Mouse (Mus musculus) myocyte (in vitro differentiated cells): ENCODE measurements around the gene Slc2a1. TPM values are rescaled to one million over a fixed set of nuclear protein-coding genes. Genes with fewer than 3 reads are reported as not detected.

ENCODE experiments used
- H3K27me3 ChIP-seq: one replicate; pipeline ENCODE4 v1.6.1; 2011; ENCODE audit not compliant: control insufficient read depth, insufficient read depth, insufficient read length
- H3K36me3 ChIP-seq: one replicate; pipeline ENCODE4 v1.6.1; 2011; ENCODE audit not compliant: control insufficient read depth, insufficient read depth
- H3K4me2 ChIP-seq: one replicate; pipeline ENCODE4 v1.6.1; 2011; ENCODE audit warnings: low read depth, control low read depth
- H3K4me3 ChIP-seq: one replicate; pipeline ENCODE4 v1.5.1; 2011; ENCODE audit warnings: mild to moderate bottlenecking, control low read depth, moderate library complexity
- H3K79me2 ChIP-seq: one replicate; pipeline ENCODE4 v1.6.1; 2011; ENCODE audit not compliant: control insufficient read depth, insufficient read depth
- H3ac ChIP-seq: one replicate; pipeline ENCODE4 v1.6.1; 2011; ENCODE audit not compliant: control insufficient read depth, insufficient read length
- CEBPB ChIP-seq: IDR thresholded peaks from 2 replicates; pipeline ENCODE4 v1.6.1; 2011; ENCODE audit warnings: mild to moderate bottlenecking, moderate library complexity; ENCODE audit not compliant: poor library complexity, insufficient read depth, severe bottlenecking
- E2F4 ChIP-seq: IDR thresholded peaks from one replicate; pipeline ENCODE4 v1.6.1; 2011; ENCODE audit warnings: mild to moderate bottlenecking, control low read depth, moderate library complexity; ENCODE audit not compliant: insufficient read depth
- MAX ChIP-seq: IDR thresholded peaks from one replicate; pipeline ENCODE4 v1.6.1; 2011; ENCODE audit warnings: low read depth, mild to moderate bottlenecking, control low read depth
- MYOD1 ChIP-seq, 3 experiments: IDR thresholded peaks; one replicate each; pipeline ENCODE4 v1.6.1; 2011; ENCODE audit warnings: control low read depth in 2 of 3, low read depth in 2 of 3, mild to moderate bottlenecking in 2 of 3, moderate library complexity in 1 of 3; ENCODE audit not compliant: insufficient read length in 2 of 3, control insufficient read depth in 1 of 3
- MYOG ChIP-seq, 3 experiments: IDR thresholded peaks; one replicate each; pipeline ENCODE4 v1.6.1; 2011; ENCODE audit warnings: control low read depth in 2 of 3, low read depth in 2 of 3, mild to moderate bottlenecking in 2 of 3; ENCODE audit not compliant: insufficient read length in 2 of 3, control insufficient read depth in 1 of 3, insufficient read depth in 1 of 3
- POLR2A ChIP-seq: IDR thresholded peaks from one replicate; pipeline ENCODE4 v1.6.1; 2011; ENCODE audit warnings: low read depth, mild to moderate bottlenecking, control low read depth, moderate library complexity; ENCODE audit not compliant: insufficient read length
- POLR2AphosphoS2 ChIP-seq: IDR thresholded peaks from one replicate; pipeline ENCODE4 v1.6.1; 2011; ENCODE audit warnings: low read depth, control low read depth; ENCODE audit not compliant: insufficient read length
- REST ChIP-seq: IDR thresholded peaks from one replicate; pipeline ENCODE4 v1.6.1; 2011; ENCODE audit warnings: mild to moderate bottlenecking, control low read depth, moderate library complexity; ENCODE audit not compliant: insufficient read depth, insufficient read length
- SRF ChIP-seq: IDR thresholded peaks from one replicate; pipeline ENCODE4 v1.6.1; 2011; ENCODE audit warnings: low read depth; ENCODE audit not compliant: control insufficient read depth, insufficient read length
- TCF12 ChIP-seq: IDR thresholded peaks from one replicate; pipeline ENCODE4 v1.6.1; 2011; ENCODE audit warnings: mild to moderate bottlenecking, control low read depth; ENCODE audit not compliant: poor library complexity, insufficient read depth, severe bottlenecking
- TCF3 ChIP-seq: IDR thresholded peaks from one replicate; pipeline ENCODE4 v1.6.1; 2011; ENCODE audit warnings: low read depth, control low read depth; ENCODE audit not compliant: insufficient read length
- USF1 ChIP-seq: IDR thresholded peaks from one replicate; pipeline ENCODE4 v1.6.1; 2011; ENCODE audit warnings: low read depth, mild to moderate bottlenecking, control low read depth, moderate library complexity
- polyA plus RNA-seq: library from polyadenylated mRNA; unstranded; fragments of >200 nt; fragmentation: generic; extraction: Trizol; gene quantifications from one replicate; pipeline ENCODE4 v1.2.1, GENCODE M21; 2012; ENCODE audit warnings: missing spikeins

Slc2a1 gene
- polyA plus RNA-seq, 1 experiment = 55.8 TPM

DNA sequence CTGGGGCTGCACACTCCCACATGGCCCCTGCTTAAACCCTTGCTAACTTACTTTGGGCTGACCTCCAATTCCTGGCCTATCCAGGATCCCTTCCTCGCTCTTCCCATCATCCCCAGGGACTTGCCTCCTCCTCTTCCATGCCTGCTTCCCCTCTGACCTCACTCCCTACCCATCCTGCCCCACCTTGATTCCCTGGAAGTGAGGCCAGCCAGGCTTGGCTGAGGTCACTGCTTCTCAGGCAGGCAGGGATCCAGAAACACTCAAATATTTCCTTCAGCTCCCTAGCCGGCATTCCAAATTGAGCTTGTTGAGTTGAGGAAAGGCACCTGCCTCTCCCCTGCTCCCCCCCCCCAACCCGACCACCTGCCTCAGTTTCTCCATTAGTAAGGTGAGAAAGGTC is 12.1 kb upstream of the Slc2a1 start:
- Histone ChIP-seq H3ac (no peak overlapping the region), H3K36me3 (no peaks in the 10 kb centered on the region), H3K4me3 (no peak overlapping the region), H3K4me2 (no peak overlapping the region), H3K79me2 (no peaks in the 10 kb centered on the region), H3K27me3 (no peaks in the 10 kb centered on the region)
- TF ChIP-seq POLR2A = no peak
- TF ChIP-seq MYOG (IDR thresholded peaks at IDR 0.05; ENCODE audit: control insufficient read depth in 1 of 3, insufficient read depth in 1 of 3, insufficient read length in 2 of 3, low read depth in 2 of 3) = no peak
- no peak for TF ChIP-seq POLR2AphosphoS2
- no peak for TF ChIP-seq SRF
- no peak for TF ChIP-seq E2F4
- TF ChIP-seq TCF12 = no peak
- no peak for TF ChIP-seq MAX
- no peak for TF ChIP-seq TCF3
- no peak for TF ChIP-seq CEBPB
- no peak for TF ChIP-seq REST
- no peak for TF ChIP-seq MYOD1 (IDR thresholded peaks at IDR 0.05; ENCODE audit: control insufficient read depth in 1 of 3, insufficient read length in 2 of 3, low read depth in 2 of 3)
- no peak for TF ChIP-seq USF1

DNA sequence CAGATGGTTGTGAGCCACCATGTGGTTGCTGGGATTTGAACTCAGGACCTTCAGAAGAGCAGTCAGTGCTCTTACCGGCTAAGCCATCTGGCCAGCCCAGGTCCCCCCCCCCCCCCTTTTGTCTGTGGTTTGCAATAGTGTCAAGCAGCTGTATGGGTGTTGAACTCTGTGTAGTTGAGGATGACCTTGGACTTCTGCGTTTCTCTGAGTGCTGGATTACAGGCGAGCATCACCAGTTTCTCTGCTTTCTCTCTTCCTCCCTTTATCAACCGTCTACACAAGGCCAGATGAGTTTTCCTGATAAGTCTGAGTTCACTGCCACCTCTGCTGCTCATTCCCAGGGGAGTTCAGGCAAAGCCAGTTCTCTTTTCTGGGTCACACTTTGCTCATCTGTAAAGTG is 11.1 kb upstream of the Slc2a1 start:
- TF ChIP-seq POLR2A (no peak), CEBPB (no peak)
- H3K4me3 ChIP-seq = no peak overlapping the region
- no peak overlapping the region for H3ac ChIP-seq
- no peaks in the 10 kb centered on the region for H3K36me3 ChIP-seq
- no peaks in the 10 kb centered on the region for H3K27me3 ChIP-seq
- no peaks in the 10 kb centered on the region for H3K79me2 ChIP-seq
- H3K4me2 ChIP-seq = no peak overlapping the region

DNA sequence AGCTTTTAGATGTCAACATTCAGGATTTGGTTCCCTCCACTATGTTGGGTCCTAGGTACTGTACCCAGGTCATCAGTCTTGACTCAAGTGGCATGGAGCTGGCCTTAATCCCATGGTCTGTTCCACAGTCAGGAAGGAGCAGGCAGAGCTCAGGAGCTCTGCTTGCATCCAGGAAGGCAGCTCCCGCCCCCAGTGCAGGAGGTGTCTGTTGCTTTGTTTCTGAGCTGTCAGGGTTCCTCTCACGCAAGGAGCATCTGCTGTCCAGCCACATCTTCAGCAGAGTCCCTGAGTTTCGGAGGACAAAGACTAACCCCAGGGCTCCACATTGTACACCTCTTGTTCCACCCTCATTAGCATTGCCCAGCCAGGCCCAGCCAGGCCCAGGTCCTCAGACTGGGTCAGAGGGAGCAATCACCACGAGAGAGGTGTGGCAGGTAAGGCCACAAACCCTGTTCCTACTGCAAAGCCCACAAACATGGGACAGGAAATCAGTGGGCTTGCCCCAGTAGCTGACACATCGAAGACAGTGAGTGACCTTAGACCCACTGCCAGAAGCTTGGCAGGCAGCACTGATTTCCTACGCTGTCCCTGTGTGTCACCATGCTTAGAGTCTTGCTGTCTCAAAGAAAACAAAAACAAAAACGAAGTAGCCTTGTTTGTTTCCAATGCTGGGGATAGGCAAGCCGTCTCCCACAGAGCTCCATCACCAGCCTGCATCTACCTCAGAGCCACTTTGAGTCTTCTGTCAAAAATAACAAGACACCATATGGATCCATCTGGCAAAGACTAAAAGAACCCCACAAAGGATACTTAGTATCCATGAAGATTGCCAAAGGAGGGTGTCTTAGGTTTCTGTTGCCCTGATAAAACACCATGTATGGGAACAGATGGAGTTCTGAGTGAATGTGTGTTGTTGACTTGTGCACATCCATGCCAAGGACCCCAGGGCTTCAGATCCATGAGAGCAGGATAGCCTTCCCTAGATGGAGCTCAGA is 10.0 kb upstream of the Slc2a1 start:
- Histone ChIP-seq H3K79me2 (no peaks in the 10 kb centered on the region), H3K4me2 (no peak overlapping the region), H3ac (no peak overlapping the region), H3K36me3 (no peaks in the 10 kb centered on the region), H3K4me3 (no peak overlapping the region), H3K27me3 (no peaks in the 10 kb centered on the region)
- TF ChIP-seq REST = no peak
- TF ChIP-seq SRF = no peak
- no peak for TF ChIP-seq TCF3
- no peak for TF ChIP-seq TCF12
- no peak for TF ChIP-seq USF1

DNA sequence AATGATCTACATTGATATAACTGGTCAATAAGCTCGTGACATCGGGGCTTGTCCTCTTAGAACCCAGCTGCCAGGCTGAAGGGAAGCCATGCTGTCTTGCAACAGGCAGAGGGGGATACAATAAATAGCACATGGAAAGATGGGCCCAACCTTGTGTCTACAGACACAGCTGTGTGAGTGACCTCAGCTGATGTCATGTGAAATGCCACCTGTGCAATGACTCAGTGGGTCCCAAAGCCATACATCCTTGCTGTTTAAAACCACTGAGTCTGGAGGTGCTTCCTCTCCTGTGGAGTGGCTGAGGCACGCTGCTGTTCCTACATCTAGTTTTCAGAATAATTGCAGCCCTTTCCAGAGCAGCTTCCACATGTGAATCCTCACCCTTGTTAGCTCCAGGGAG is 7.1 kb upstream of the Slc2a1 start:
- TF ChIP-seq MYOD1 (IDR thresholded peaks at IDR 0.05; ENCODE audit: control insufficient read depth in 1 of 3, insufficient read length in 2 of 3, low read depth in 2 of 3) (peak in 2 of 3 experiments; percentile 82 to 96), MAX (no peak), USF1 (no peak), CEBPB (0 out of 2 replicates have a peak, but pooled peaks have one; percentile 4), TCF12 (peak; percentile 80), TCF3 (peak; percentile 78), MYOG (IDR thresholded peaks at IDR 0.05; ENCODE audit: control insufficient read depth in 1 of 3, insufficient read depth in 1 of 3, insufficient read length in 2 of 3, low read depth in 2 of 3) (peak; percentile 16 to 89 (median 65))
- H3K4me3 ChIP-seq = no peak overlapping the region

DNA sequence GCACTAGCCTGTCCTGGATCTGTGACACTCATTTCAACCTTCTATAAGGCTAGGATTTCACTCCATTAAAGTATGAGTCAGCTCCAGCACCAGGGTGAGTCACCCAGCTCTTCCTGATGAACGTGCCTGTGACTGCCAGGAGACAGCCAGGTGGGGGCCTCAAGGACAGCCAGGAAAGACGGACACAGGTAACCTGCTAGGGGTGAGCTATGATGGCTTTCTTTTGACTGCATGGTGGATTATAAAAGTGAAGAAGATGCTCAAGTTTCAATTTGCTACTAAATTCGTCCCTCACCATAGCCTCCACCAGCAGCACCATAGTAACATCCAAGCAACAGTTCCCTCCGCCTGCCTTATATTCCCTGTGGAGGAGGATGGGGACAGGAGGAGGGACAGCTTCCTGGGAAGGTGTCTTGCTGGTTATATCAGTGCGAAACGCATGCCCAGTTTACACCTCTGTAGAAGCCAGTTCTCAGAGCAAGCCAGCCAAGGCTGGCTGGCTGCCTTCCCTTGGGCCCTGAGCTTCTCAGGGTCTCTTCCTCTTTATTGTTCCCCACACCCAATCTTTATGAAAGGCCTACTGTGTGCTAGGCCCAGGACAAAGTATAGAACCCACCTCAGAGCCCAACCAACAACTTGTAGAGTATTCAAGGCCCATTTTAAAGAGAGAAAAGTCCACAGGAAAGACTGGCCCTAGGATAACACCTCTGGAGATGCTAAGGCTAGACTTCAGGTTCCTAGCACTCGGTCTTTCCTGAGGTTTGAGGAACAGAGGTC is 6.0 kb upstream of the Slc2a1 start:
- H3K36me3 ChIP-seq = no peaks in the 10 kb centered on the region
- H3ac ChIP-seq = no peak overlapping the region
- peak in 1 of 3 experiments; percentile 16 for TF ChIP-seq MYOD1 (IDR thresholded peaks at IDR 0.05; ENCODE audit: control insufficient read depth in 1 of 3, insufficient read length in 2 of 3, low read depth in 2 of 3)
- no peak for TF ChIP-seq TCF3

More for the DNA sequence above, 7.1 kb upstream of the Slc2a1 start:
- Histone ChIP-seq H3K4me2 (peak overlapping the region; percentile 42), H3ac (no peak overlapping the region), H3K79me2 (no peaks in the 10 kb centered on the region), H3K36me3 (no peaks in the 10 kb centered on the region), H3K27me3 (no peaks in the 10 kb centered on the region)

More for the DNA sequence above, 6.0 kb upstream of the Slc2a1 start:
- H3K27me3 ChIP-seq = no peaks in the 10 kb centered on the region
- no peak overlapping the region for H3K4me3 ChIP-seq
- H3K4me2 ChIP-seq = no peak overlapping the region
- no peaks in the 10 kb centered on the region for H3K79me2 ChIP-seq
